Mouse (Mus musculus): Measurements from ENCODE around the gene Srp14. TPM values are rescaled to one million over a fixed set of nuclear protein-coding genes. Genes with fewer than 3 reads are reported as not detected.

Gene Srp14
- polyA plus RNA-seq, 1 experiment = 204 TPM

GRCm38 (mm10) chr2:118445696-118446674, 33.5 kb downstream of the Srp14 start:
- Histone ChIP-seq H3K27ac (ENCODE audit: insufficient read depth, low read length) (no peak overlapping the region), H3K4me3 (ENCODE audit: insufficient read depth, low read length) (no peak overlapping the region), H3K4me1 (ENCODE audit: control insufficient read depth, insufficient read depth, low read length) (no peaks in the 10 kb centered on the region; the same call in 1 of the 2 replicates)
- TF ChIP-seq CTCF (IDR thresholded peaks at IDR 0.05; ENCODE audit: extremely low read depth, insufficient read depth, low read length) (no peak), POLR2A (IDR thresholded peaks at IDR 0.05; ENCODE audit: extremely low read depth, insufficient read depth, low read length) (no peak)

DNA sequence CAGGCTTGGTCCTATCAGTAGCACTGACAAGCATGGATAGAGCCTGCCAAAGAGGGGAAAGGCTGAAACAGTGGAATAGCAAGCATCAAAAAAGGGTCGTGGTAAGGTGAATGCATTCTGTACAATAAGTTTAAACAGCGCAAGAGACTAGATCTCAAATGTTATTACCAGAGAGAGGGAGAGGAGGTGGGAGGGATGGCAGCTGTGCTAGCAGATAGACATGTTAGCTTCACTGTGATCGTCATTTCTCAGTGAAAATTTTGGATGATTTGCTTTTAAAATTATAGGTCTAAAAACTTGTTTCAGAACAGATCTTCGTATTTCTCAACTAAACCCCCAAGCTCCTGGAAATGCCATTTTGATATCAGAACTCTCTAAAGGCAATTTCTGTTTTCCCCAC, 36.8 kb downstream of the Srp14 start:
- H3K4me3 ChIP-seq (ENCODE audit: insufficient read depth, low read length) = no peak overlapping the region
- H3K4me1 ChIP-seq (ENCODE audit: control insufficient read depth, insufficient read depth, low read length) = no peaks in the 10 kb centered on the region; the same call in 1 of the 2 replicates
- TF ChIP-seq CTCF (IDR thresholded peaks at IDR 0.05; ENCODE audit: extremely low read depth, insufficient read depth, low read length) = no peak
- TF ChIP-seq POLR2A (IDR thresholded peaks at IDR 0.05; ENCODE audit: extremely low read depth, insufficient read depth, low read length) = no peak
- H3K27ac ChIP-seq (ENCODE audit: insufficient read depth, low read length) = no peak overlapping the region; the same call in 1 of the 2 replicates

GRCm38 (mm10) chr2:118442172-118442571, 37.3 kb downstream of the Srp14 start:
- H3K4me1 ChIP-seq (ENCODE audit: control insufficient read depth, insufficient read depth, low read length) = no peaks in the 10 kb centered on the region; the same call in 1 of the 2 replicates
- H3K4me3 ChIP-seq (ENCODE audit: insufficient read depth, low read length) = no peak overlapping the region
- H3K27ac ChIP-seq (ENCODE audit: insufficient read depth, low read length) = no peak overlapping the region
- no peak for TF ChIP-seq CTCF (IDR thresholded peaks at IDR 0.05; ENCODE audit: extremely low read depth, insufficient read depth, low read length)
- no peak for TF ChIP-seq POLR2A (IDR thresholded peaks at IDR 0.05; ENCODE audit: extremely low read depth, insufficient read depth, low read length)

- H3K27ac ChIP-seq (ENCODE audit: insufficient read depth, low read length) = no peak overlapping the region
- no peaks in the 10 kb centered on the region for H3K4me1 ChIP-seq (ENCODE audit: control insufficient read depth, insufficient read depth, low read length)
- TF ChIP-seq POLR2A (IDR thresholded peaks at IDR 0.05; ENCODE audit: extremely low read depth, insufficient read depth, low read length) (no peak), CTCF (IDR thresholded peaks at IDR 0.05; ENCODE audit: extremely low read depth, insufficient read depth, low read length) (peak; percentile 36; the same call in 1 of the 2 replicates)
- no peak overlapping the region for H3K4me3 ChIP-seq (ENCODE audit: insufficient read depth, low read length)
Observed at GRCm38 (mm10) chr2:118431589-118431988, 47.9 kb downstream of the Srp14 start.

DNA sequence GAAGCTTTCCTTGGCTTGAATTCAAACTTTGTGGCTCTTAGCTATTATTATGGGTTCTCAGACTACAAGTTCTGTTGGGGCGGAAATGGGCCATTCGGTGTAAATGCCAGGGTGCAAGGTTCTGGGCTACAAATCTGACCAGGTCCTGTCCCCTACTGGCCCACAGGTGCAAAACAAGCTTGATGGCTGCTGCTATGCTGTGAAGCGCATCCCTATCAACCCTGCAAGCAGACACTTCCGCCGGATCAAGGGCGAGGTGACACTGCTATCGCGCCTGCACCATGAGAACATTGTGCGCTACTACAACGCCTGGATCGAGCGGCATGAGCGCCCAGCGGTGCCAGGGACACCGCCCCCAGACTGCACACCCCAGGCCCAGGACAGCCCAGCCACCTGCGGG, 48.9 kb downstream of the Srp14 start:
- H3K27ac ChIP-seq (ENCODE audit: insufficient read depth, low read length) = no peak overlapping the region
- no peak overlapping the region for H3K4me3 ChIP-seq (ENCODE audit: insufficient read depth, low read length)
- no peaks in the 10 kb centered on the region for H3K4me1 ChIP-seq (ENCODE audit: control insufficient read depth, insufficient read depth, low read length)
- TF ChIP-seq CTCF (IDR thresholded peaks at IDR 0.05; ENCODE audit: extremely low read depth, insufficient read depth, low read length) (no peak), POLR2A (IDR thresholded peaks at IDR 0.05; ENCODE audit: extremely low read depth, insufficient read depth, low read length) (no peak)

- Histone ChIP-seq H3K4me1 (ENCODE audit: control insufficient read depth, insufficient read depth, low read length) (no peaks in the 10 kb centered on the region), H3K27ac (ENCODE audit: insufficient read depth, low read length) (no peak overlapping the region), H3K4me3 (ENCODE audit: insufficient read depth, low read length) (no peak overlapping the region)
- TF ChIP-seq CTCF (IDR thresholded peaks at IDR 0.05; ENCODE audit: extremely low read depth, insufficient read depth, low read length) = no peak
- no peak for TF ChIP-seq POLR2A (IDR thresholded peaks at IDR 0.05; ENCODE audit: extremely low read depth, insufficient read depth, low read length)
Observed at GRCm38 (mm10) chr2:118429297-118429696, 50.2 kb downstream of the Srp14 start.

- Histone ChIP-seq H3K4me3 (ENCODE audit: insufficient read depth, low read length) (no peak overlapping the region), H3K4me1 (ENCODE audit: control insufficient read depth, insufficient read depth, low read length) (no peaks in the 10 kb centered on the region), H3K27ac (ENCODE audit: insufficient read depth, low read length) (no peak overlapping the region)
- TF ChIP-seq CTCF (IDR thresholded peaks at IDR 0.05; ENCODE audit: extremely low read depth, insufficient read depth, low read length) = no peak
- TF ChIP-seq POLR2A (IDR thresholded peaks at IDR 0.05; ENCODE audit: extremely low read depth, insufficient read depth, low read length) = no peak
Observed at GRCm38 (mm10) chr2:118428296-118428695, 51.2 kb downstream of the Srp14 start.

Other genes starting within 250 kb of the Srp14 start
- 0.38 and 0.65 TPM in 2 replicates for gene Fsip1, start 222.7 kb downstream of the Srp14 start, polyA plus RNA-seq (2012; rRNA removed)
- gene Gpr176, start 106.3 kb downstream of the Srp14 start, polyA plus RNA-seq (2012; rRNA removed) = 4.1 and 4.3 TPM in 2 replicates
- gene Eif2ak4, start 91.1 kb downstream of the Srp14 start, polyA plus RNA-seq (2012; rRNA removed) = 18.7 and 20.3 TPM in 2 replicates
- gene Bmf, start 70.0 kb upstream of the Srp14 start, polyA plus RNA-seq (2012; rRNA removed) = 3.4 and 3.6 TPM in 2 replicates
- 1.9 and 2.8 TPM in 2 replicates for gene Bub1b, start 118.5 kb upstream of the Srp14 start, polyA plus RNA-seq (2012; rRNA removed)
- gene Pak6, start 183.6 kb upstream of the Srp14 start, polyA plus RNA-seq (2012; rRNA removed) = 58.0 and 63.1 TPM in 2 replicates
- gene Ankrd63, start 224.3 kb upstream of the Srp14 start, polyA plus RNA-seq (2012; rRNA removed) = 11.3 and 17.9 TPM in 2 replicates
- 2.9 and 3.0 TPM in 2 replicates for gene Plcb2, start 248.7 kb upstream of the Srp14 start, polyA plus RNA-seq (2012; rRNA removed)